Mouse (Mus musculus): ENCODE results near the gene Tarbp2. TPM values are rescaled to one million over a fixed set of nuclear protein-coding genes. Genes with fewer than 3 reads are reported as not detected.

Tarbp2 gene
- polyA plus RNA-seq, 1 experiment from 2014 or later = 87.7 TPM

GRCm38 (mm10) chr15:102498322-102498721, 19.7 kb upstream of the Tarbp2 start:
- H3K9ac ChIP-seq = no peak overlapping the region
- 87% methylated on average over 3 of the region's 3 CpGs for WGBS
- no peak overlapping the region for H3K27ac ChIP-seq
- no peak overlapping the region for H3K4me3 ChIP-seq
- peaks cover 94% of the 10 kb centered on the region for H3K36me3 ChIP-seq (ENCODE audit: poor library complexity, severe bottlenecking)
- H3K4me1 ChIP-seq = no peaks in the 10 kb centered on the region
- no peak overlapping the region for H3K4me2 ChIP-seq
- ATAC-seq = no peak
- no peaks in the 10 kb centered on the region for H3K27me3 ChIP-seq
- no peaks in the 10 kb centered on the region for H3K9me3 ChIP-seq (replicated peaks)

DNA sequence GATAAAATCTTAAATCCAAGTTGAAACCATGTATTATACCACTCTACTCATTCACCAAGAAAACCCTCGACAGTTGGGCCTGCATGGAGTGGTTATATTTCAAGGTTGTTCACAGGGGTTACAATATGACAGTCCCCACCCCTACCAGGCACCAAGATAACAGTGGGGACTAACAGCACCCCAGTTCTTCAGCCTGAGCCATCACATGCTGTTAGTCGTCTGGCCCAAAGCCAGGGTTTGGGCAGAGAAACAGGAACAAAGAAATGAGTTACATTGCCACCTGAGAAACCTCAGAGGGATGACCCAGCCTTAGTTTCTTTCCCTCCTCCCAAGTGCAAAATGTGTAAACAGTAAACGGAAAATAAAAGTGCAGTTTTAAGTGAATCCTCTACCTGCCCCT, 18.6 kb upstream of the Tarbp2 start:
- Histone ChIP-seq H3K4me2 (no peak overlapping the region), H3K27me3 (no peaks in the 10 kb centered on the region), H3K4me1 (no peaks in the 10 kb centered on the region), H3K36me3 (ENCODE audit: poor library complexity, severe bottlenecking) (peaks cover 94% of the 10 kb centered on the region), H3K9ac (no peak overlapping the region), H3K27ac (no peak overlapping the region), H3K9me3 (replicated peaks) (no peaks in the 10 kb centered on the region), H3K4me3 (no peak overlapping the region)
- WGBS = 72% methylated on average over 3 of the region's 3 CpGs
- ATAC-seq = no peak

- Histone ChIP-seq H3K36me3 (ENCODE audit: poor library complexity, severe bottlenecking) (peaks cover 94% of the 10 kb centered on the region), H3K4me2 (no peak overlapping the region), H3K9ac (no peak overlapping the region), H3K9me3 (replicated peaks) (no peaks in the 10 kb centered on the region), H3K27me3 (no peaks in the 10 kb centered on the region), H3K4me1 (no peaks in the 10 kb centered on the region), H3K4me3 (no peak overlapping the region), H3K27ac (no peak overlapping the region)
- ATAC-seq = no peak
- WGBS = 91% methylated on average over 6 of the region's 6 CpGs
These were observed 18.1 kb upstream of the Tarbp2 start for GRCm38 (mm10) chr15:102499851-102500250.

- ATAC-seq = no peak
These were observed 17.5 kb upstream of the Tarbp2 start for GRCm38 (mm10) chr15:102500479-102500878.

DNA sequence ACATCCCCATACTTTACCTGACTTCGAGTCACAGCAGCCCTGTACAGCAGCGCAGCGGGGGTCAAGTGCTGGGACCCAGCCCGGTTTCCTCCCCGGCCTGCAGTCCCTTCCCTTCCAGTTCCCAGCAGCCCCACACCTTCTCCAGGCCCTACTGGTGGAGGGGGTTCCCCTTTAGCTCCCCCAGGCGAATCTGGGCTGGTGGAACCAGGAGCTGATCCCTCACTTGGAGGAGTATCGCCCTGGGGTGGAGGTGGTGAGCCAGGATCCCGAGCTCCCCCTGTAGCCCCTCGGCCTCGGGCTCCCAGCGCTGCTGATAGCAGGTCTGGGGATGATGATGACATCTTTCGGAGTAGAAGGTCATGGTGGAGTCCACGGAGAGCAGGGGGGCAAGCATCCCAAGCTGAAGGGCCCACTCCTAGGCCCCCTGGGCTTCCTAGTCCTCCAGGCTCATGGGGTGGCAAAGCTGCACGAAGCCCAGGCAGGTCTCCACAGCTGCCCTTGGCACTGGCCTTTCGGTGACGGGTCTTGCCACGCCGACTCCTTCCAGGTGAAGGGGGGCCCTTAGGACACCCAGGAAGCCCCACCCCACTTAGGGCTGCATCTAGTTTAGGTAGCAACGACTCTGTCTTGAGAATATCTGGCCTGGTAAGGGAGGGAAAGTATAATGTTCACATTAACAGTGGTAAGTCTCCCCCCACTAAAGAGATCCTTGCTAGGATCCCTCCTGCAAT, 16.7 kb upstream of the Tarbp2 start:
- no peak overlapping the region for H3K4me3 ChIP-seq
- WGBS = 87% methylated on average over 19 of the region's 19 CpGs
- no peak overlapping the region for H3K27ac ChIP-seq
- no peak overlapping the region for H3K4me2 ChIP-seq
- no peaks in the 10 kb centered on the region for H3K27me3 ChIP-seq
- H3K36me3 ChIP-seq (ENCODE audit: poor library complexity, severe bottlenecking) = peaks cover 91% of the 10 kb centered on the region
- H3K9me3 ChIP-seq (replicated peaks) = no peaks in the 10 kb centered on the region
- ATAC-seq = peak; percentile 6; the same call in 1 of the 2 replicates
- no peaks in the 10 kb centered on the region for H3K4me1 ChIP-seq
- H3K9ac ChIP-seq = no peak overlapping the region

More at GRCm38 (mm10) chr15:102500479-102500878, 17.5 kb upstream of the Tarbp2 start:
- 91% methylated on average over 5 of the region's 5 CpGs for WGBS
- Histone ChIP-seq H3K36me3 (ENCODE audit: poor library complexity, severe bottlenecking) (peaks cover 94% of the 10 kb centered on the region), H3K4me2 (no peak overlapping the region), H3K4me1 (no peaks in the 10 kb centered on the region), H3K9ac (no peak overlapping the region), H3K27ac (no peak overlapping the region), H3K4me3 (no peak overlapping the region), H3K27me3 (no peaks in the 10 kb centered on the region), H3K9me3 (replicated peaks) (no peaks in the 10 kb centered on the region)

DNA sequence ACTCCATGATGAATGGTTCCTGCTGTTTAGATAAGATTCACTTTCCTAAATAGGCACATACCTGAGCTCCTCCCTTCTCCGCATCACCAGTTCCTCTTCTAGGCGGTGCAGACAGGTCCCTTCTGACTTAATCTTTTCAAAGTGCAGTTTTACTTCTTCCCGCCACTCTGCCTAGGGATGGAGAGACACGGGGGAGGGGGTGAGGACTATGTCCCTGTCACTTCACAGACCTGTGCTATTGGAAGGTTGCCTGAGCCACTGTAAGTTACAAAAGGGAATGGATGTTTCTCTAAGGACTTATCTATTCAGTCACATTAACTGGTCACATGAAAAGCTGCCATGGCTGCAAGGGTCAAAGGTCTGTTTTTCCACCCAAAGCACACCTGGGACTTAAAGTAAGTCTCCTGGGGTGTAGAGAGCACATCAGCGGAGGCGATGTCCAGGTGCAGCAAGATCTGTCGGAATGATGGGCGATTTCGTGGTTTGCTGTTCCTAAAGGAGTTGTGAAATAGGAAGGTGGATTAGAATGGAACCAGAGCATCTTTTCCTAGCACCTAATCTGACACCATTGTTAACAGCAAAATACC, 15.6 kb upstream of the Tarbp2 start:
- no peaks in the 10 kb centered on the region for H3K9me3 ChIP-seq (replicated peaks)
- 82% methylated on average over 9 of the region's 9 CpGs for WGBS
- no peak for ATAC-seq
- H3K27me3 ChIP-seq = no peaks in the 10 kb centered on the region
- no peak overlapping the region for H3K4me3 ChIP-seq
- H3K4me1 ChIP-seq = no peaks in the 10 kb centered on the region
- H3K4me2 ChIP-seq = no peak overlapping the region
- H3K36me3 ChIP-seq (ENCODE audit: poor library complexity, severe bottlenecking) = peaks cover 86% of the 10 kb centered on the region
- H3K27ac ChIP-seq = no peak overlapping the region
- no peak overlapping the region for H3K9ac ChIP-seq

DNA sequence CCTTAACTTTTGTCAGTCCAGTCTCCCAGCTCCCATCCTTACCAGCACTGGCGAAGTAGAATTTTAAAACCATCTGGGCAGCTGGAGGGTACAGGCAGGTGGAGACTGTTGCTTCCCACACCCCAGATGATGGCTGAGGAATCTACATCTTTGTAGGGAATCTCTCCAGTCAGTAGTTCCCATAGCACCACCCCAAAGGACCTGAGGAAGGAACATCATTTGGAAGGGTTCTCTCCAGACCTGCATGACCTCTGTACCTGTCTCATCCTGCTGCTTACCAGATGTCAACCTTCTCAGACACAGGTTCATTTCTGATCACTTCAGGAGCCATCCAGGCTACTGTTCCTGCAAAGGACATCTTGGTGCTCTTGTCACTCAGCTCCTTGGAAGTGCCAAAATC, 14.5 kb upstream of the Tarbp2 start, which contains the start of gene Gm10337:
Gene Gm10337, plus strand, starts transcription at position 276 of the 400 bp plus-strand sequence.
- peaks cover 79% of the 10 kb centered on the region for H3K36me3 ChIP-seq (ENCODE audit: poor library complexity, severe bottlenecking)
- no peak within 1 kb of the TSS for H3K4me2 ChIP-seq
- WGBS = 87% methylated on average over 1 of the region's 1 CpGs
- no peak within 1 kb of the TSS for H3K4me3 ChIP-seq
- no peaks in the 10 kb centered on the region for H3K4me1 ChIP-seq
- no peak within 1 kb of the TSS for H3K9ac ChIP-seq
- H3K27ac ChIP-seq = no peak within 1 kb of the TSS
- no peaks in the 10 kb centered on the region for H3K9me3 ChIP-seq (replicated peaks)
- no peaks in the 10 kb centered on the region for H3K27me3 ChIP-seq
- no peak for ATAC-seq

DNA sequence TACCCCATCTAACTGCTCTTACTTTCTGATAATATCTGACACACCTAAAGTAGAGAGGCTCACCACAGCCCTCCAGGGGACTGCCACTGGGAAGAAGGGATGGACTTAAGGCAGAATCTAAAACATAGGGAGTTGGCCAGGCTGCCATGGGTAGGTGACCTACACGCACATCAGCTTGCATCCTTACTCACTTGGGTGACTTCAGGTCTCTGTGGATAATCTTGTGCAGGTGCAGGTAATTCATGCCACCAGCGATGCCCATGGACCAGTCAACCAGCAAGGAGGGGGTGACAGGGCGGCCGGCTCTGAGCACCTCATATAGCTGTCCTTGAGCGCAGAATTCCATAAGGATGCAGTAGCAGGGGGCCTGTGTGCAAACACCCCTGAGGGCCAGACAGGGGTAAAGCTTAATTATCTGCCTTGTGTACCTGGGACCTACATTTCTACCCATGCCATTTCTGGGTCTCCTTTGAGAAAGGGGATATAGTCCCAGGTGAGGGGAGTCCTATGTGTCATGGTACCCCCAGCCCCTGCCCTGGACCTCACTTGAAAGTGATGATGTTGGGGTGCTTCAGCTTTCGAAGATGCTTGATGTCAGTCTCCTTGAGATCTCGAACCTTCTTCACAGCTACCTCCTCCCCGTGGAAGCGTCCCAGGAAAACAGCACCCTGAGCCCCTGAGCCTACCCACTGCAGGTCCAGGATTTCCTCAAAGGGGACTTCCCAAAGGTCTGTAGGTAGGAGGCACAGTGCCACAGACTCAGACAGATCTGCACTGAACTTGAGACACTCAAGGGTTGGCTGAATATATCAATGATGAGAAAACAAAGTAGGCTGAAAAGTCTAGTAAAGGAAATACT, 13.8 kb upstream of the Tarbp2 start:
- Histone ChIP-seq H3K4me3 (no peak overlapping the region), H3K36me3 (ENCODE audit: poor library complexity, severe bottlenecking) (peaks cover 76% of the 10 kb centered on the region), H3K4me1 (0 out of 2 replicates have a peak, but pooled peaks cover 4% of the 10 kb centered on the region), H3K4me2 (no peak overlapping the region), H3K9ac (no peak overlapping the region), H3K27ac (no peak overlapping the region), H3K27me3 (no peaks in the 10 kb centered on the region), H3K9me3 (replicated peaks) (no peaks in the 10 kb centered on the region)
- no peak for ATAC-seq
- WGBS = 91% methylated on average over 9 of the region's 9 CpGs

- Histone ChIP-seq H3K4me1 (peaks cover 15% of the 10 kb centered on the region), H3K4me3 (no peak overlapping the region), H3K4me2 (no peak overlapping the region), H3K9me3 (replicated peaks) (no peaks in the 10 kb centered on the region), H3K9ac (no peak overlapping the region), H3K27me3 (no peaks in the 10 kb centered on the region), H3K36me3 (ENCODE audit: poor library complexity, severe bottlenecking) (peaks cover 65% of the 10 kb centered on the region), H3K27ac (no peak overlapping the region)
- no peak for ATAC-seq
- WGBS = 81% methylated on average over 12 of the region's 12 CpGs
These were observed 12.8 kb upstream of the Tarbp2 start for GRCm38 (mm10) chr15:102505073-102505769.

- no peak overlapping the region for H3K4me2 ChIP-seq
- H3K9ac ChIP-seq = no peak overlapping the region
- H3K4me1 ChIP-seq = peaks cover 20% of the 10 kb centered on the region
- H3K9me3 ChIP-seq (replicated peaks) = no peaks in the 10 kb centered on the region
- no peak overlapping the region for H3K27ac ChIP-seq
- no peak overlapping the region for H3K4me3 ChIP-seq
- 90% methylated on average over 9 of the region's 9 CpGs for WGBS
- no peaks in the 10 kb centered on the region for H3K27me3 ChIP-seq
- peaks cover 58% of the 10 kb centered on the region for H3K36me3 ChIP-seq (ENCODE audit: poor library complexity, severe bottlenecking)
- no peak for ATAC-seq
These were observed 12.1 kb upstream of the Tarbp2 start for GRCm38 (mm10) chr15:102505770-102506463.

DNA sequence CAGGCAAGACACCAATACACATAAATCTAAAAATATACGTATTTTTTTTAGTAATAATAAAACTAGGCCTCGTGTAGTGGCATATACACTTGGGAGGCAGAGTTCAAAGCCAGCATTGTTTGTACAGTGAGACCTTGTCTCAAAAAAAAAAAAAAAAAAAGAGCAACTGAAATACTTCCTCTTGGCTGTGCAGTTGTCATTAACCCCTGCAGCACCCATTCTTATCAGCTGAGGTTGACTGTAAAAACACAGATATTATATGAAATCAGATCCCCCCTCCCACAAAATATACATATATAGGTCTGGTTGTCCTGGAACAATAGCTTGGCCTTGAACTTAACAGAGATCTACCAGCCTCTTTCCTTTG, 11.5 kb upstream of the Tarbp2 start:
- no peaks in the 10 kb centered on the region for H3K9me3 ChIP-seq (replicated peaks)
- WGBS = 70% methylated on average over 2 of the region's 2 CpGs
- no peak for ATAC-seq
- no peak overlapping the region for H3K27ac ChIP-seq
- H3K9ac ChIP-seq = no peak overlapping the region
- H3K36me3 ChIP-seq (ENCODE audit: poor library complexity, severe bottlenecking) = peaks cover 53% of the 10 kb centered on the region
- H3K27me3 ChIP-seq = no peaks in the 10 kb centered on the region
- H3K4me3 ChIP-seq = no peak overlapping the region
- H3K4me2 ChIP-seq = no peak overlapping the region
- peaks cover 25% of the 10 kb centered on the region for H3K4me1 ChIP-seq
